Mouse (Mus musculus) thymus, postnatal 10 days (tissue): ENCODE data around the gene Cers6.

Source experiments
- DNase-seq, 2 experiments: peaks; one replicate each; pipeline ENCODE4 v3.0.0; 2021; ENCODE audit warnings: low spot score in 2 of 2

Cers6 gene

GRCm38 (mm10) chr2:69015822-69016221 is 154.6 kb downstream of the Cers6 start:
- no peak for DNase-seq

- no peak for DNase-seq
Observed at GRCm38 (mm10) chr2:69019026-69019565, 157.9 kb downstream of the Cers6 start.

GRCm38 (mm10) chr2:69019821-69020489 is 158.7 kb downstream of the Cers6 start:
- no peak for DNase-seq

- DNase-seq: no peak
Observed at GRCm38 (mm10) chr2:69020636-69021310, 159.5 kb downstream of the Cers6 start.

- no peak for DNase-seq
Observed at GRCm38 (mm10) chr2:69021516-69021915, 160.3 kb downstream of the Cers6 start.

GRCm38 (mm10) chr2:69024856-69025255 is 163.6 kb downstream of the Cers6 start:
- DNase-seq: no peak

GRCm38 (mm10) chr2:69032562-69032961 is 171.3 kb downstream of the Cers6 start:
- no peak for DNase-seq

- DNase-seq: no peak
Observed at GRCm38 (mm10) chr2:69035457-69035856, 174.2 kb downstream of the Cers6 start.

- no peak for DNase-seq
Observed at GRCm38 (mm10) chr2:69037362-69037761, 176.1 kb downstream of the Cers6 start.

GRCm38 (mm10) chr2:69042327-69043106 is 181.3 kb downstream of the Cers6 start:
- no peak for DNase-seq

GRCm38 (mm10) chr2:69043431-69044118 is 182.3 kb downstream of the Cers6 start:
- peak; percentile 45 to 74 for DNase-seq

- DNase-seq: no peak
Observed at GRCm38 (mm10) chr2:69045926-69046325, 184.7 kb downstream of the Cers6 start.

- no peak for DNase-seq
Observed at GRCm38 (mm10) chr2:69047297-69047696, 186.1 kb downstream of the Cers6 start.

GRCm38 (mm10) chr2:69047805-69048204 is 186.6 kb downstream of the Cers6 start:
- DNase-seq: no peak

GRCm38 (mm10) chr2:69049179-69049578 is 187.9 kb downstream of the Cers6 start:
- DNase-seq: no peak

GRCm38 (mm10) chr2:69050189-69050588 is 188.9 kb downstream of the Cers6 start:
- no peak for DNase-seq

- no peak for DNase-seq
Observed at GRCm38 (mm10) chr2:69051596-69051995, 190.4 kb downstream of the Cers6 start.

GRCm38 (mm10) chr2:69053210-69053858 is 192.1 kb downstream of the Cers6 start:
- DNase-seq: no peak

GRCm38 (mm10) chr2:69054279-69054678 is 193.0 kb downstream of the Cers6 start:
- no peak for DNase-seq

GRCm38 (mm10) chr2:69055174-69055573 is 193.9 kb downstream of the Cers6 start:
- no peak for DNase-seq

GRCm38 (mm10) chr2:69061313-69061712 is 200.1 kb downstream of the Cers6 start:
- peak in 1 of 2 experiments; percentile 43 for DNase-seq
